ENCODE assay signal across 8 mouse cellular contexts in the genomic region with DNA sequence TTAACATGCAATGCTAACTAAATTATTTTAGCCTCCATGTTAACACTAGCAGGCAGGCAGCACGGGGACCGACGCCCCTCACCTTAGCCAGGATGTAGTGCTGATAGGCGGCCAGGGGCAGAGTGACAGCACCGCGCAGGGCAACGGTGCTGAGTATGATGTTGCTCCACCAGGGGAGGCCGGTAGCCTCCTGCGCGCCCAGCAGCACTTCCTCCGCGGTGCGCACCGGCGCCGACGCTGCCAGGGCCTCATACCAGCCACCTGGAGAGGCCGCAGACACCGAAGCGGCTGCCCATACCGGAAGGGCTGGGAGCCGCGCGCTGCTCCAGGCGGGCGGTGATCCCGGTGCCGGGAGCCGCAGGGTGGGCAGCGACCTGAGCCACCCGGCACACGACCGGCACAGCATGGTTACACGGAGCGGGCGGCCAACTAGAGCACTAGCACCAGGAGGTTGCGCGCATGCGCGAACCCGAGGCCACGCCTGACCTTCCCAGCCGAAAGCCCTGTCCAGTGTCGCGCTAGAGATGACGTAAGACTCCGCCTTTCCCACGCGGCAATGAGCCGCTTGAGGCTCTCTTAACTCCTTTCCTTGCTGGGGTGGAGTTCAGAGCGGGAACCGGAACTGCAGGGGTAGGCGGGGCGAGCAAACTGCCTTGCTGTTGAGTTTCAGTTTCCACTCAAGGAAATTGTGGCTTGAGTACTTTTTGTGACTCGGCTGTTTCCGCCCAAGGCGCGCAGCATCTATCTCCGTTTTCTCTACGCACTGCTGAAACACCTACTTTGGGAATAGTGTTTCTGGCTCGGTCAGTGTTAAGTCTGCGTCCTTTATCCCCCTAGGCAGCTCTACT. TPM values are rescaled to one million over a fixed set of nuclear protein-coding genes. Genes with fewer than 3 reads are reported as not detected.
A peak's percentile ranks its signal among the peaks of the same experiment; 100 is the strongest.
DNase-seq lines count a peak whose midpoint lies in the region; ATAC-seq and TF ChIP-seq lines count a peak whose summit lies in the region.

A gene (minus strand): TSS at position 468 of the 848 bp plus-strand sequence.

- H3K27me3 ChIP-seq in forebrain, embryonic 10.5 days (ENCODE audit: poor library complexity, severe bottlenecking) = no peaks in the 10 kb centered on the region
- no peaks in the 10 kb centered on the region for H3K27me3 ChIP-seq in heart, embryonic 15.5 days
- no peaks in the 10 kb centered on the region for H3K27me3 ChIP-seq in liver, embryonic 14.5 days (ENCODE audit: control insufficient read depth, insufficient read depth, low read length)
- H3K27me3 ChIP-seq in neural tube, embryonic 11.5 days (ENCODE audit: control insufficient read depth, insufficient read depth, low read length) = no peaks in the 10 kb centered on the region
- H3K27me3 ChIP-seq in stomach, postnatal 0 days (ENCODE audit: control insufficient read depth, insufficient read depth, low read length) = no peaks in the 10 kb centered on the region

- peak; percentile 55 for TF ChIP-seq CTCF in liver, embryonic 14.5 days (IDR thresholded peaks at IDR 0.05; ENCODE audit: low read depth)
- TF ChIP-seq CTCF in stomach, postnatal 0 days (IDR thresholded peaks at IDR 0.05; ENCODE audit: low read depth) = peak; percentile 40; the same call in 1 of the 2 replicates

- peak; percentile 98 for ATAC-seq in heart, embryonic 15.5 days (replicated peaks; ENCODE audit: insufficient number of reproducible peaks, insufficient read depth, low FRiP score, low read depth)
- ATAC-seq in liver, embryonic 14.5 days (ENCODE audit: insufficient read depth) = peak; percentile 97
- ATAC-seq in neural tube, embryonic 11.5 days (ENCODE audit: insufficient read depth, low FRiP score, low TSS enrichment) = peak; percentile 96
- ATAC-seq in stomach, postnatal 0 days (ENCODE audit: low FRiP score, low TSS enrichment) = peak; percentile 99

- 1% methylated on average over 62 of the region's 62 CpGs for WGBS in forebrain, embryonic 10.5 days
- under 1% methylated on average over 62 of the region's 62 CpGs for WGBS in heart, embryonic 15.5 days
- under 1% methylated on average over 62 of the region's 62 CpGs for WGBS in liver, embryonic 14.5 days (ENCODE audit: insufficient replicate concordance)
- WGBS in neural tube, embryonic 11.5 days = under 1% methylated on average over 61 of the region's 62 CpGs
- under 1% methylated on average over 62 of the region's 62 CpGs for WGBS in stomach, postnatal 0 days

- H3K4me2 ChIP-seq in heart, embryonic 15.5 days = peak within 1 kb of the TSS; percentile 70
- peak within 1 kb of the TSS; percentile 82 for H3K4me2 ChIP-seq in liver, embryonic 14.5 days (ENCODE audit: low read depth)
- peak within 1 kb of the TSS; percentile 64 for H3K4me2 ChIP-seq in neural tube, embryonic 11.5 days (ENCODE audit: low read depth)
- peak within 1 kb of the TSS; percentile 82 for H3K4me2 ChIP-seq in stomach, postnatal 0 days (replicated peaks; ENCODE audit: low read depth)

- H3K9me3 ChIP-seq in forebrain, embryonic 10.5 days = no peaks in the 10 kb centered on the region
- no peaks in the 10 kb centered on the region for H3K9me3 ChIP-seq in heart, embryonic 15.5 days (replicated peaks)
- no peaks in the 10 kb centered on the region for H3K9me3 ChIP-seq in liver, embryonic 14.5 days (ENCODE audit: control insufficient read depth, low read length)
- H3K9me3 ChIP-seq in neural tube, embryonic 11.5 days (ENCODE audit: control insufficient read depth, low read length) = no peaks in the 10 kb centered on the region
- H3K9me3 ChIP-seq in stomach, postnatal 0 days (ENCODE audit: control insufficient read depth, low read length) = no peaks in the 10 kb centered on the region

- DNase-seq in CD8-positive naive resting alpha-beta T cell, adult 2 months (ENCODE audit: low read depth in 2 of 2, low spot score in 2 of 2) = peak; percentile 98
- peak; percentile 98 for DNase-seq in c-Kit-positive CD71-negative TER-119-negative erythroid progenitor cells, embryonic 14.5 days (ENCODE audit: low read depth)
- peak; percentile 98 for DNase-seq in forebrain, embryonic 10.5 days (ENCODE audit: extremely low spot score, low spot score)
- peak; percentile 99 to 100 for DNase-seq in kidney, postnatal 25 days
- peak; percentile 99 to 100 (median 99) for DNase-seq in liver, embryonic 14.5 days (ENCODE audit: low read depth in 3 of 3, low spot score in 3 of 3)
- peak; percentile 98 for DNase-seq in neural tube, embryonic 11.5 days (ENCODE audit: low spot score)
- peak; percentile 99 for DNase-seq in stomach, postnatal 0 days (ENCODE audit: low spot score)

- H3K4me3 ChIP-seq in forebrain, embryonic 10.5 days = peak within 1 kb of the TSS; percentile 84
- peak within 1 kb of the TSS; percentile 79 for H3K4me3 ChIP-seq in heart, embryonic 15.5 days
- peak within 1 kb of the TSS; percentile 71 to 96 for H3K4me3 ChIP-seq in liver, embryonic 14.5 days (ENCODE audit: insufficient read depth in 1 of 2, low read depth in 2 of 2, low read length in 2 of 2)
- H3K4me3 ChIP-seq in neural tube, embryonic 11.5 days (ENCODE audit: low read depth, low read length) = peak within 1 kb of the TSS; percentile 80
- H3K4me3 ChIP-seq in stomach, postnatal 0 days (ENCODE audit: low read depth, low read length) = peak within 1 kb of the TSS; percentile 76

- peak within 1 kb of the TSS; percentile 89 for H3K9ac ChIP-seq in heart, embryonic 15.5 days
- peak within 1 kb of the TSS; percentile 87 for H3K9ac ChIP-seq in liver, embryonic 14.5 days (replicated peaks)
- H3K9ac ChIP-seq in neural tube, embryonic 11.5 days (ENCODE audit: low read length) = peak within 1 kb of the TSS; percentile 81
- peak within 1 kb of the TSS; percentile 88 for H3K9ac ChIP-seq in stomach, postnatal 0 days (ENCODE audit: low read length)

- TF ChIP-seq EP300 in liver, embryonic 14.5 days (IDR thresholded peaks at IDR 0.05; ENCODE audit: low read depth) = no peak; the same call in 1 of the 2 replicates
- TF ChIP-seq EP300 in stomach, postnatal 0 days (optimal IDR thresholded peaks at IDR 0.05) = no peak

- H3K36me3 ChIP-seq in forebrain, embryonic 10.5 days (replicated peaks) = peaks cover 66% of the 10 kb centered on the region
- peaks cover 43% of the 10 kb centered on the region for H3K36me3 ChIP-seq in heart, embryonic 15.5 days
- peaks cover 14% of the 10 kb centered on the region for H3K36me3 ChIP-seq in liver, embryonic 14.5 days (replicated peaks; ENCODE audit: control insufficient read depth, insufficient read depth, low read depth)
- H3K36me3 ChIP-seq in neural tube, embryonic 11.5 days (ENCODE audit: control insufficient read depth, insufficient read depth, low read length) = no peaks in the 10 kb centered on the region
- H3K36me3 ChIP-seq in stomach, postnatal 0 days (ENCODE audit: control insufficient read depth, insufficient read depth, low read length) = peaks cover 5% of the 10 kb centered on the region; the same call in 1 of the 2 replicates

- peaks cover 12% of the 10 kb centered on the region for H3K4me1 ChIP-seq in forebrain, embryonic 10.5 days
- H3K4me1 ChIP-seq in heart, embryonic 15.5 days (replicated peaks) = peaks cover 13% of the 10 kb centered on the region
- H3K4me1 ChIP-seq in liver, embryonic 14.5 days (replicated peaks; ENCODE audit: control insufficient read depth in 2 of 2, insufficient read depth in 2 of 2, low read length in 1 of 2) = peaks cover 3 to 7% of the 10 kb centered on the region in 2 experiments; a peak in 3 of 4 replicates
- no peaks in the 10 kb centered on the region; the same call in 1 of the 2 replicates for H3K4me1 ChIP-seq in neural tube, embryonic 11.5 days (ENCODE audit: control insufficient read depth, insufficient read depth, low read length)
- 0 out of 2 replicates have a peak, but pooled peaks cover 2% of the 10 kb centered on the region for H3K4me1 ChIP-seq in stomach, postnatal 0 days (replicated peaks; ENCODE audit: control insufficient read depth, insufficient read depth)

- H3K27ac ChIP-seq in forebrain, embryonic 10.5 days = peak within 1 kb of the TSS; percentile 94
- H3K27ac ChIP-seq in heart, embryonic 15.5 days = peak within 1 kb of the TSS; percentile 96
- H3K27ac ChIP-seq in liver, embryonic 14.5 days = peak within 1 kb of the TSS; percentile 99
- H3K27ac ChIP-seq in neural tube, embryonic 11.5 days (ENCODE audit: low read depth, low read length) = peak within 1 kb of the TSS; percentile 72; the same call in 1 of the 2 replicates
- H3K27ac ChIP-seq in stomach, postnatal 0 days (replicated peaks) = peak within 1 kb of the TSS; percentile 92

RNA-seq across cellular contexts. Expression of the gene that starts here (rescaled TPM):
- 35.9 and 41.4 TPM in 2 replicates for polyA plus RNA-seq in forebrain, embryonic 10.5 days (2016; fragmentation: Nextera tagmentation; extraction: Ambion mirVana)
- polyA plus RNA-seq in heart, embryonic 15.5 days (2015; fragmentation: Nextera tagmentation; extraction: Ambion mirVana) = 24.0 and 24.7 TPM in 2 replicates
- 6.9 and 7.0 TPM in 2 replicates for polyA plus RNA-seq in liver, embryonic 14.5 days (2012; rRNA removed)
- polyA plus RNA-seq in liver, embryonic 14.5 days (2014; fragmentation: Nextera tagmentation; extraction: Ambion mirVana) = 11.9 TPM in 2 replicates
- polyA plus RNA-seq in neural tube, embryonic 11.5 days (2014; fragmentation: Nextera tagmentation; extraction: Ambion mirVana) = 29.0 and 29.2 TPM in 2 replicates
- polyA plus RNA-seq in stomach, postnatal 0 days (2015; fragmentation: Nextera tagmentation; extraction: Ambion mirVana) = 20.9 and 24.0 TPM in 2 replicates

Comparison
In these comparisons a context has a peak if more than half of its experiments do, and no peak if none do; other contexts are left out.
1. Peak in every context shown above with its lines: DNase-seq, ATAC-seq, H3K4me3 ChIP-seq and H3K27ac ChIP-seq.